Mouse (Mus musculus) lung, adult 2 months (tissue): ENCODE data around the gene Rtl8c. TPM values are rescaled to one million over a fixed set of nuclear protein-coding genes. Genes with fewer than 3 reads are reported as not detected.
A peak's percentile ranks its signal among the peaks of the same experiment; 100 is the strongest.
"Not testable (repeated sequence)": the region's sequence is repeated elsewhere in the genome, so short reads cannot be mapped to it uniquely, and the experiment has no call there.

ENCODE experiments used
- DNase-seq: peaks from one replicate; pipeline ENCODE4 v3.0.0; 2022
- H3K4me1 ChIP-seq: fragments of 200-500 bp; 2 replicates; pipeline ENCODE4 v1.6.1; 2011; ENCODE audit warnings: low read length; ENCODE audit not compliant: control insufficient read depth, insufficient read depth
- H3K4me3 ChIP-seq: fragments of 200-500 bp; replicated peaks from 2 replicates; pipeline ENCODE3; 2011; ENCODE audit warnings: low read depth, mild to moderate bottlenecking, control low read depth, low read length; ENCODE audit errors: extremely low read depth
- CTCF ChIP-seq: fragments of 200-500 bp; IDR thresholded peaks from 2 replicates; pipeline ENCODE4 v1.5.1; 2011; ENCODE audit warnings: mild to moderate bottlenecking, low read length, control low read depth; ENCODE audit not compliant: insufficient read depth
- POLR2A ChIP-seq: fragments of 200-500 bp; IDR thresholded peaks from 2 replicates; pipeline ENCODE4 v1.6.1; 2011; ENCODE audit warnings: low read depth, mild to moderate bottlenecking, control low read depth, low read length, borderline replicate concordance; ENCODE audit errors: extremely low read depth
- WGBS: fragments of 180-500 bp; shearing (Covaris S2); methylation state at CpG from one replicate; pipeline ENCODE4 v1.1.7; 2018; 5-methylcytosine and 5-hydroxymethylcytosine counted together
- polyA plus RNA-seq: library from polyadenylated mRNA; depleted of rRNA; stranded (reverse); fragments of >200 nt; gene quantifications from 2 replicates; pipeline ENCODE4 v1.2.3, GENCODE M21; 2012; rRNA removed

Gene Rtl8c
- 31.2 and 31.9 TPM in 2 replicates for polyA plus RNA-seq

GRCm38 (mm10) chrX:53607242-53608121 is at the start of gene Rtl8c:
Rtl8c (plus strand) TSS chrX:53608032.
- 33% methylated on average over 20 of the region's 20 CpGs for WGBS
- Histone ChIP-seq H3K4me3 (peak within 1 kb of the TSS; percentile 91), H3K4me1 (no peaks in the 10 kb centered on the region; the same call in 1 of the 2 replicates)
- DNase-seq: peak; percentile 25
- TF ChIP-seq CTCF: no peak
- TF ChIP-seq POLR2A: peak; percentile 57; the same call in 1 of the 2 replicates

DNA sequence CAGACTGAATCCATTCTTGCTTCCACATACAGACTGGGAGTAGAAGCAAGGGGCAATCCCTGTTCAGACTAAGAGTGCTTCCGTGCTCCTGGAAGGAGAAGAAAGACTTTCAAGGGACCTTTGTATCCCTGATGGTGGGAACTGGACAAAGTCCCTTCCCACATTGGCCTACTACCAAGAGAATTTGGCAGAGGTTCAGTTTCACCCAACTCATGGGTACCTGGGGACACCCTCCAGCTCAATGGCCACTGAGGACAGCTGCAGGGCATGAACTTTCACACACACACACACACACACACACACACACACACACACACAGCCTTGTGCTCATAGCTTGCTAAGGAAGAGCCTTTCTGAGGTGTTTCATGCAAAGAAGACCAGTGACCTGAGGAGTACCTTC is 28.5 kb upstream of the Rtl8c start:
- no peak for DNase-seq
- 63% methylated on average over 1 of the region's 1 CpGs for WGBS
- TF ChIP-seq CTCF: no peak
- TF ChIP-seq POLR2A: no peak
- Histone ChIP-seq H3K4me3 (no peak overlapping the region), H3K4me1 (no peaks in the 10 kb centered on the region)

DNA sequence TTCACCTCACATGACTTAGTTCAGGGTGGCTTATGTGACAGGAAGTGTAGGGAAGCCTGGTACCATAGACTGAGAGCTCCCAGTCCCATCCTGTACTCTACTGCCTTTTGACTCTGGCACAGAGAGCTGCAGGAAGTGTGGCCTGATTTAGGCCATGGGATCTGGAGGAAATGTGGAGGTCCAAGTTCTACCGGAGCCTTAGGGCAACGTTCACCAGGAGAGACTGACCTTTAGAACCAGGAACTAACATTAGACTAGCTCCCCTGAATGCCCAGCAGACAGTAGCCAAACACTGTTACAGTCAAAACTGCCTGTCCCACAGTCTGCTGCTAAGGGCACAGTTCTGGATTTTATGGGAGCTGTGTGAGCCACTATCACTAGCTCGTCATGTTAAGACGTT is 26.4 kb upstream of the Rtl8c start:
- WGBS: 71% methylated on average over 2 of the region's 4 CpGs
- not testable (repeated sequence) for H3K4me1 ChIP-seq, H3K4me3 ChIP-seq, DNase-seq

DNA sequence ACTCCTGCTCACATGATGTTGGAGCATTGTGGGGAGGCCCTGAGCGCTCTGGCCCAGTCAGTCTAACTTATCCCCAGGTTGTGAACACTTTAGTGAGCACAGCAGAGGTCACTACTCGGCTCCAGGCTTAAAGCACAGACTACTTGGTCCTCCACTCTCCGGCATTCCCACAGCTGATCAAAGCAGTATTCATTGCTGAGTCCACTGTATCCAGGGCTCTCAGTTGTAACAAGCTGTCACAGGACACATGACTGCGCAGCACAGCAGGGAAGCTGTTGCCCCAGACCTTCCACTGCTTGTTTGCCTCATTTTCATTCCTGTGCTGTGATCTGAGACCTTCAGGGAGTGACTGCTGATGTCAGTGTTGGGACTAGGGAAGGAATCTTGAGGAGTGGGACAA is 24.4 kb upstream of the Rtl8c start:
- DNase-seq, H3K4me1 ChIP-seq, H3K4me3 ChIP-seq: not testable (repeated sequence)
- WGBS: 64% methylated on average over 4 of the region's 4 CpGs

DNA sequence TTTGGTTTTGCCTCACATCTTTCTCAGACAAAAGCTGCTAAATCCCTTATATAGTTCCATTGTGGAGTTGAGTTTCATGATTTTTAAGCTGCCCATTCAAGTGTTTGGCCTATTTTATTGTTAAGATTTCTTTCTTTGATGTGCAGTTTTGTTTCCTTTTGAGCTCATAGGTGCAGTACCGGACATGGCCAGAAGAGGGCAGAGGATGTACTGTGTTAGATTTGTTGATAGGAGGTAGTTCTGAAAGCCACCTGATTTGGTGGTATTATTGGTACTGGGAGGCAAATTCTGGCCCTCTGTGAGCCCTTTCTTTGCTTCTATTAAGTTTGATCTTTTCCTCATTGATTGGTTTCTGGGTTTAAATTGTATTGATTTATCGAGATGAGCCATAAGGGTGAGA is 7.8 kb upstream of the Rtl8c start:
- DNase-seq: peak; percentile 44
- H3K4me1 ChIP-seq, H3K4me3 ChIP-seq: not testable (repeated sequence)
- 36% methylated on average over 2 of the region's 2 CpGs for WGBS

DNA sequence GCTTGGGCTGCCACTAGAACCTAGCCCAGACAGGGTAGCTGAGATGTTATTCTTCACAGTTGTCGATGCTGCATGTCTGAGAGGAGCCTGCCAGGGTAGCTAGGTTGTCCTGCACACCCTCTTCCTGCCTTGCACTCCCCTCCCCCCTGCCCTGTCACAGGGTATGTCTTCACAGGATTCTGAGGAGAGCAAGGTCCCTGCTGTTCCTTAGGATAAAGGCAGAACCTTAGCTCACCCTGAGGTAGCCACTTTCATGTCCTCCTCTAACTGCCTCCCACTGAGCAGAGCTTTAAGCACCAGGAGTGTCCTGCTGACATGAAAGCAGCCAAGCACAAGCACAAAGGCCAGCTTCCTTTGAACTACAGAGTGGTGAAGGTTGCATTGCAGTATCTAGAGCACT is 1.7 kb upstream of the Rtl8c start:
- 37% methylated on average over 1 of the region's 1 CpGs for WGBS
- H3K4me1 ChIP-seq, H3K4me3 ChIP-seq, DNase-seq: not testable (repeated sequence)

DNA sequence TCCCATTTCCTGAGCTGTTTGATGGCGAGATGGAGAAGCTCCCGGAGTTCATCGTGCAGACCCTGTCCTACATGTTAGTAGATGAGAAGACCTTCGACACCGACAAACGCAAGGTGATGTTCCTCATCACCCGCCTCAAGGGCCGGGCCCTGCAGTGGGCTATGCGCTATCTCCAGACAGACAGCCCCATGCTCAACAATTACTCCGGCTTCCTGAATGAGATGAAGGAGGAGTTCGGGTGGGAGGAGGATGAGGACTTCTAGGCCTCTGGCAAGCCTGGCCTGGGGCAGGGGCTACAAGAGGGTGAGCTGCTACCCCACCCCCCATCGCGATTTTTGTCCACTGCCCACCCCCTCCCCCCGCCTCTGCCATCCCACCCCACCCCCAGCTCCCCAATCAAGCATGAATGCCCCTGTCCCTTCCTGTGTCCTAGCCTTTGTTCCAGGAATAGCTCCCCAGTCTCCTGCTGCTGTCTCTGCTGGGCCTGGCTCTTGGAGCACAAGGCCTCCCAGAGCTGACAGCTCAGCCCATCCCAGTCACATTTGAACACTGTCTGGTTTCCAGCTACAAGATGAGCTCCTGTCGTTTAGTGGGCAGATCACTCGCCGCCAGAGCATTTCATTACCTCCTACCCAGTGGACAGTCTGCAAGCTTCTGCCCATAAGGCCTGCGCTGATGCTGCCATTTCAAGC is 436 bp downstream of the Rtl8c start:
- 37% methylated on average over 18 of the region's 18 CpGs for WGBS
- H3K4me3 ChIP-seq: peak overlapping the region; percentile 91
- TF ChIP-seq CTCF: no peak
- no peak for TF ChIP-seq POLR2A
- no peak for DNase-seq
- H3K4me1 ChIP-seq: no peaks in the 10 kb centered on the region; the same call in 1 of the 2 replicates

GRCm38 (mm10) chrX:53608879-53609278 is 1.0 kb downstream of the Rtl8c start, which contains the start of gene Gm14597:
Gm14597 (minus strand) TSS chrX:53608979.
- 79% methylated on average over 3 of the region's 4 CpGs for WGBS
- DNase-seq, H3K4me1 ChIP-seq: not testable (repeated sequence)
- H3K4me3 ChIP-seq: peak within 1 kb of the TSS; percentile 91

- Histone ChIP-seq H3K4me3 (no peak overlapping the region), H3K4me1 (no peaks in the 10 kb centered on the region; the same call in 1 of the 2 replicates)
- WGBS: 3% methylated on average over 3 of the region's 3 CpGs
- peak; percentile 31 for DNase-seq
- TF ChIP-seq CTCF: no peak
Observed at GRCm38 (mm10) chrX:53610571-53610970, 2.7 kb downstream of the Rtl8c start.

DNA sequence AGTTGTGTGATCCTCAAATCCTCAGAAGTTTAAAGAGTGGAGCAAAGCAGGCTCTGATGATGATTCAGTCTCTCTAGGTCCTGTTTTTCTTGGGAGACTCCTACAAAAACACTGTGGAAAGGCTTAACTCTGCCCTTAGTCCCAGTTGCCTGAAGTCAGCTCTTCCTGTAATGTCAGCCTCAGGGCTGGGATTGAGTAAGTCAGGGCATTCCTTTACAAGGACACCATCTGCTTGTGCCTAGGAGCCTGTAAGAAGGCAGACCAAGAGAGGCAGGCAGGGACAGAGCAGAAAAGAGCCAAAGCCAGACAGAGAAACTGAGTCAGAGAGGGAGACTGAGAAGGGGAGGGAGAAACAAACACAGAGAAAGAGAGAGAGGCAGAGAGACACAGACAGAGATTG is 3.6 kb downstream of the Rtl8c start:
- DNase-seq, H3K4me1 ChIP-seq, H3K4me3 ChIP-seq: not testable (repeated sequence)

GRCm38 (mm10) chrX:53638107-53638506 is 30.3 kb downstream of the Rtl8c start:
- 51% methylated on average over 3 of the region's 3 CpGs for WGBS
- H3K4me1 ChIP-seq, H3K4me3 ChIP-seq, DNase-seq: not testable (repeated sequence)

- not testable (repeated sequence) for H3K4me1 ChIP-seq, H3K4me3 ChIP-seq
- DNase-seq: peak; percentile 3
- WGBS: 44% methylated on average over 4 of the region's 4 CpGs
Observed at GRCm38 (mm10) chrX:53642604-53642979, 34.8 kb downstream of the Rtl8c start.
